Mouse (Mus musculus) kidney, postnatal 4 days (tissue): ENCODE results near the gene Olfr1156.

Experiments used
- DNase-seq, 2 experiments: peaks; one replicate each; pipeline ENCODE4 v3.0.0; 2021; ENCODE audit warnings: mixed read lengths in 2 of 2

Olfr1156 gene

DNA sequence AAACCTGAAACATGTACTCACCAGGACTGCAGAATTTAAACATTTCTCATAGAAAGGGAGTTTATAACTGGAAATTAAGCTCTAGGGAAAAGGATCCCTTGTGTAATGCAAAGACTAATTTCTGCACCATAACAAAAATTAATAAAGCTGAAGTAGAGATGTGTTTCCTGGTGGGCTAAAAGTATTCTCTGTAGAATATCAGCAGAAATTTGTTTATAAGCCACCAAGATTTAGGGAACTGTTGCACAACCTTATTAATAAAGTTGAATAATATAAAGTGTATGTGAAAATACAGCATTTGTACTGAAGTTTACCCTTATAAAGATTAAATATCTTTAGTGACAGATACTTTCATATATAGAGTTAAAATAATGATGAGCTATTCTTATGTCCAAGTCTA, at the start of gene Olfr1156:
Olfr1156 (minus strand) TSS at position 101 of the 400 bp plus-strand sequence.
- no peak for DNase-seq

DNA sequence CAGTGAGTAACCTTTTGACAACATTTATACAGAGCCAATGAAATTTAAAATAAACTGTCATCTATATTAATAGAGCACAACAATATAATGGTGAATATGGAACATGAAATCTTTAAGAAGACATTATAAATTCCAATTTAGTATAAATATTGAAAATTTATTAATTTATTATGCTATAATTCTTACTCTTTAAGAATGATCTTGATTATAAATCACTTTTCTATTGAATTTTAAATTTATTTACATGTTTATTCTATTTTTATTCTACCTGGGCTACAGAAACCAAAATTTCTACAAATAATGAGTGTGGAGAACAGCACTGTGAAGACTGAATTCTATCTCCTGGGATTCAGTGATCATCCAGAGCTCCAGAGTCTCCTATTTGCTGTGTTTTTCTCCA, 36.9 kb upstream of the Olfr1156 start, which contains the start of gene Olfr1158:
Olfr1158 (plus strand) TSS at position 301 of the 400 bp plus-strand sequence.
- DNase-seq: no peak

- no peak for DNase-seq
These were observed 21.7 kb upstream of the Olfr1156 start, which contains the start of gene Olfr74 for GRCm38 (mm10) chr2:87974563-87974962. Gene Olfr74, minus strand, starts transcription at chr2:87974663.

- no peak for DNase-seq
These were observed 15.3 kb upstream of the Olfr1156 start, which contains the start of gene Olfr1157 for GRCm38 (mm10) chr2:87968199-87968598. Gene Olfr1157, minus strand, starts transcription at chr2:87968299.

DNA sequence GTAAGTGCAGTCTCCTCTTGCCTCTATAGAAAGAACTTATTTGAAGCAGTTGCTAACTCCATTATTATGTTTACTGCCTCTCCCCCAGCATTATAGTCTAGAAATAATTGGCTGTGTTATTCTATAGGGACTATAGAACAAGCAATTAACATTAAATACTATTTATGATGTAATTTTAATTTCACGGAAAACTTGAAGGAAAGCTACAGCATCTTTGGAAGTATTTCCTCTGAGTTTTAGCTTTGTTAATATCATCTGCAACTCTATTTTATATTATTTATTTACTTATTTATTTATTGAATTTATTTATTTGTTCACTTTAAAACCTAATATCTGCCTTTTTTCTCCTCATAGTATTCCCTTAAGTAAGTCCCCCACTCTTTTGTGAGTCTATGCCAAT, 7.9 kb downstream of the Olfr1156 start, which contains the start of gene Olfr1155:
Olfr1155 (minus strand) TSS at position 101 of the 400 bp plus-strand sequence.
- no peak for DNase-seq

DNA sequence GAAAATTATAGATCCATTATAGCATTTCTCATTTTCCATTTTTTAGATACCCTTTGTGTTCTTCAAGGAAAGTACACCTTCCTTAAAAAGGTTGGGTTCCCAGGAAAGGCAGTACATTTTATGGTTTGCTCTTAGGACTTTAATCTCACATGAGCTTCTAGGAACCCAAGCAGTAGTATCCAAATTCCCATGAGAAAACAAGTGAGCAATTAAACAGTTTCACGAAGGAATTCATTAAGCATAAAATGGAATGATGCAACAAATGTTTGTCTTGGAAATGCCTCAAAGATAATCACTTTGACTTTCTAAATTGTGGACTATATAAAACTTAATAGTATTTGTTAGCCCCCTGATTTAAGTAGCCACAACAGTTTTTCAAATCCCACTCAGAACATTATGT, 47.8 kb downstream of the Olfr1156 start, which contains the start of gene Olfr1154:
Olfr1154 (minus strand) TSS at position 101 of the 400 bp plus-strand sequence.
- no peak for DNase-seq
